Mouse (Mus musculus) heart, postnatal 36 days (tissue): ENCODE measurements around the gene Ap2b1. TPM values are rescaled to one million over a fixed set of nuclear protein-coding genes. Genes with fewer than 3 reads are reported as not detected.

Experiments
- DNase-seq, 2 experiments: peaks; one replicate each; pipeline ENCODE4 v3.0.0; 2021 to 2022
- intact Hi-C: fragments of 180-260 bp; cut with DNase I; formaldehyde crosslinking; loops from one replicate; pipeline ENCODE4 v1.15.1; 2025
- total RNA-seq, 2 experiments: library from RNA; stranded (reverse); gene quantifications; 2 replicates each; pipeline ENCODE4 v1.2.3; 2021

Ap2b1 gene
- total RNA-seq, 2 experiments from 2014 or later = 44.9 to 46.1 TPM

DNA sequence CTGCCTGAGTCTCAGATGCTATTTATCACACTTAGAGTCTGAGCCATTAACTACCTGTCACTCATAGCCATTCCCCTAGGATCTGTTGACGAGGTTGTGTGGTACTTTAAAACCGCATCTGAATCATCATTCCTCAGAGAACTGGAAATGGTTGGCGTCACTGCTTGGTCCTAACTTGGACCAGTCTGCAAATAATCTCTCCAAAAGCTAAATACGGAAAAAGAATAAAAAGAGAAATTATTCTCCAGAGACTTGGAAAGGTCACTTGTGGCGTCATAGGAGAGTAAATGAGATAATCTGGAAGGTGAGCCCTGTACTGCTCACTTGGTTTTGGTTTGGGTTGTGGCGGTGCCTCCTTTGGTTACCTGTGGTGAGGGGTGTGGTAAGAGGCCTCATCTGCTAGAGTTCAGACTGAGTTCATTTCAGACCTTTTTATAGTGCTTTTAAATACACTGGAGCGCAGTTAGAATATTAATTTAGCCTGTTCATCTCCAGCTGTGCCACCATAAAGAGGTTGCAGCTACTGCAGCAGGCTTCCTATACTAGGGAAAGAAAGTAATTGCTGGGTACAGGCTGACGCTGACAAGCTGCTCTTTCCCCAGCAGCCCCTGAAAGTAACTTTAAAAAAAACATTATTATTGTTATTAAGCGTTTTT is 84.2 kb downstream of the Ap2b1 start:
- intact Hi-C loops = no loop called here
- no peak for DNase-seq

DNA sequence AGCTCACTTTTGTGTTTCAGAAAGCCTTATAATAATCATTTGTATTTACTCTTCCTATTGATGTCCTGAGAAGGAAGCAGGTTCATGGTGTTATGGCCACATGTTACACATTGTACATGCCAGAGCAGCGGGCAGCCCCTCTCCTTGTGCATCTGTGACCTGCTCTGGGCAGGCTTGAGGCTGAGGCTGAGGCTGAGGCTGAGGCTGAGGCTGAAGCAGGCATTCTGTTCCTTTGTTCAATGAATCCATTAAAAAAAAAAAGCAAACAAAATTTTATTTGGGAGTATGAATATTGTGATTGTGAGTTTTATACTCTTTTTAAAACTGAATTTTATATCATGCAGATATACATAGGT is 84.7 kb downstream of the Ap2b1 start:
- no peak for DNase-seq
- intact Hi-C loops = no loop called here

DNA sequence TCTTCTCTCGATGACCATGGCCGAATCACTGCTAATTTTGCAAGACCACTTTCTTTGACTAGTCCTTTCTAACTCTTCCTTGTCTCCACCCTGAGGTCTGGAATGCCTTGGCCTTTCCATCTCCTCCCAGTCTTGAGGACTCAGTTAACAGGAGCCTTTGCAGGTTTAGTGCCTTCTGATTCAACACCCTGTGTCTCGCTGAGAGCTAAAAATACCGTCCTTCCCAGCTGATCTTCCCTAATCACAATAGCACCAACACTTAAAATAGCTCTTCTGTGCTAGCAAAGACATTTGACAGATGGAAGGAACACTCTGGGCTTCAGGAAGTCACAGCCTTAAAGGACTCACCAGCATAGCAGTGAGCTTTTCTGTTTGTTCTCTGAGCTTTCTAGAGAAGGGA is 94.2 kb downstream of the Ap2b1 start:
- intact Hi-C loops = no loop called here
- peak in 1 of 2 experiments; percentile 43 for DNase-seq

DNA sequence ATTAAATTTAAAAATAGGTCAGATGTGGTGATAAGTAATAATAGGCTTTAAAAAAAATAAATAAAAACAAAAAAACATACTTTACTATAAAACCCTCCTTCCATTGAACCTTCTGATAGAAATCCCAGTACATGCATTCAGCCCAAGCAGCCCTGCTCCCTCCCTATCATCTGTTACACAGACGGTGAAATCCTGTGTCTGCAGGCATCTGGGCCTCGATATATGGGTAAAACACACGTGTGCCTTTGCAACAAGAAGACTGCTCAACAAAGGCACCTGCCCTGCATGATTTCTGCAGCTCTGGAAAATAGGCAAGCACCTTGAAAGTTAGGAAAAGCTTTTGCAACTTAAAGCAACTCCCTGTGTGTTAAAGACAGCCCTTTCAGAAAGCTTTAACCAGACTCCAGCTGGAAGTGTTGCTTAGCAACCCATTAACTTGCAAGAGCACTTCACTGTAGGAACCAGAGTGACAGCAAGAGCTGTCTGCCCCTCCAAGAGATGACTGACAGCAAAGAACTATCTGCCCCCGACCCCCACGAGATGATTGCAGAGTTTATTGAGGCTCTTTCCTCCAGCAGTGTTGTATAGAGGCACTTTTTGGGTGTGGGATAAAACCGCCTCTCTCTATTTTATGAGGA is 96.1 kb downstream of the Ap2b1 start:
- no peak for DNase-seq
- intact Hi-C loops = no loop called here

DNA sequence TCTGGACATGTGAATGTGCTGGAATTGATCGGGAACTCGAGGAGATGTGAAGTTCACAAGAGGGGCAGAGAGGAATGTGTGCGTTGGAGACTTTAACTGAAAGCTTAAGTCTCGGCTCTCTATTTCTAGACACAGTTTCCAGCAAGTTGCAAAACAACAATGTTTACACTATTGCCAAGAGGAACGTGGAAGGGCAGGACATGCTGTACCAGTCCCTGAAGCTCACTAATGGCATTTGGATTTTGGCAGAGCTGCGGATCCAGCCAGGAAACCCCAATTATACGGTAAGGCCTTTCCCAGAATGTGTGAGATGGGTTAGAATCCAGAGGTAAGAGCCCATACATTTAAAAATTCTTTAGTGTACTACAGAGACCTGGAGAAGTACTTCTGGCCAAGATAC is 98.8 kb downstream of the Ap2b1 start:
- intact Hi-C loops = no loop called here
- peak in 1 of 2 experiments; percentile 19 for DNase-seq

DNA sequence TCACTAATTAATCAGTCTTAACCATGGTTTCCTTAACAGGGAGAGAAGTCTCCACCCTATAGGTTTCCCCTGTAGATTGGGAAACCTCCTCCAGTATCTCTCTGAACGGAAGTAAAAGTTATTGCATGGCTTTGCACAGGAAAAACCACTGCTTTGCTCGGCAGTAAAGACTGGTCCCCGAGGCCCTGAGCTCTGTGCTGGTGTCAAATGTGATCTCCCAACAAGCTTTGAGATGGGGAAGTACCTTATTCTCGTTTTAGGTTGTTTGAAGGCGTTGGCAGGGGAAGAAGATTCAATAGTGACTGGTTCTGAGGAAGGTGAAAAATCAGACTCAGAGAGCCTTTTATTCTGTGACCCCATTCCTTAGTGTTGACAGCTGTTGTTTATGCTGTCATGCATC is 99.9 kb downstream of the Ap2b1 start:
- intact Hi-C loops = no loop called here
- DNase-seq = no peak

DNA sequence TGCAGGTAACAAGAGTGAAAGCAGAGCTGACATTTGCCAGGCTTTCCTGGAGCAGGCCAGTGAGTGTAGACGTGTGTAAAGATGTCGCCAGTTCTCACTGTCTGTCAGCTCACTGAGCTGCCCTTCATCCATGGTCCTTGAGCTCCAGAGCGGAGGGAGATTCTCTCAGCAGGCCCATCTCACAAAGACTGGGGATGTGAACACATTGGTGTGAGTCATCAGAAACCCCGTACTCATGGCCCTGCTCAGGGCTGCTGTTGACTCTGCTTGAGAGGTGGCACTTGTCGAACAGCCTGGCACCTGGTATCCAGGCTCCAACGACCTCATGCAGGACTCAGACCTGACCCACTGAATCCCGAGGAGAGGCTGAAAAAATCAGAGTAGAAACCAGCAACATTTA is 105.0 kb downstream of the Ap2b1 start:
- intact Hi-C loops = no loop called here

DNA sequence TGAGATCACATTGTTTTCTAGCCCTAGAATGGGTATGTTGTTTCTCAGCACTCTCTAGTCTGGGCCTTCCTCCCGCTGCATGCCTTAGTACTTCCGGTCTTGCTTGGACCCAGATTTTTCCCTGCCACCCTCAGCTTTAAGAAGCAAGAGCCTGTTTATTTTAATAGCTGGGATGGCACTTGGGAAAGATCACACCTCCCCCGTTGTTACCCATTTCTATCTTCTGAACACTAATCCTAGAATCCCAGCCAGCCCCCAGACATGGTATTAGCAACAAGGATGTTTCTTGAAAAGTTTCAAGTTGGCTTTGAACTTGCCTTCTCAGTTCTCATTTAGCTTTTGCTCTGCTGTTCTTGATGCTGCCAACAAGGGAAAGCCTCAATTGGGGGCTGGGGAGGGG is 107.6 kb downstream of the Ap2b1 start:
- intact Hi-C loops = no loop called here
- DNase-seq = no peak

More for the DNA sequence above, 105.0 kb downstream of the Ap2b1 start:
- no peak for DNase-seq

DNA sequence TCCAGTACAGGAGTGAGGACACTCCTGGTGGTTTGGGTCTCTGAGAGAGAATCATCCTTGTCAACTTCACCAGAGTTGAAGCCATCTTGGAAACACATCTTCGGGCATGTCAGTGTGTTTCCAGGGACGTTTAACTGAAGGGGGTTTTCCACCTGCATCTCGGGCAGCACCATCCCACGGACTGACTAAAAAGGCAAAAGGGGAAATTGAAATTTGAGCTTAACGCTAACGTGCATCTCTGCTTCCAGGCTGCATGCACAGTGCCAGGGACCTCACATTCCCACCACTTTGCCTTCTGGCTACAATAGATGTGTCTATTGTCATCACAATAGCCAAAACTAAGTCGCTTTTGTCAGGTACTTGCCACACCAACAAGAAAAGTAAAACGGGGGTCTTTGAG is 109.4 kb downstream of the Ap2b1 start:
- intact Hi-C loops = no loop called here
- DNase-seq = no peak

DNA sequence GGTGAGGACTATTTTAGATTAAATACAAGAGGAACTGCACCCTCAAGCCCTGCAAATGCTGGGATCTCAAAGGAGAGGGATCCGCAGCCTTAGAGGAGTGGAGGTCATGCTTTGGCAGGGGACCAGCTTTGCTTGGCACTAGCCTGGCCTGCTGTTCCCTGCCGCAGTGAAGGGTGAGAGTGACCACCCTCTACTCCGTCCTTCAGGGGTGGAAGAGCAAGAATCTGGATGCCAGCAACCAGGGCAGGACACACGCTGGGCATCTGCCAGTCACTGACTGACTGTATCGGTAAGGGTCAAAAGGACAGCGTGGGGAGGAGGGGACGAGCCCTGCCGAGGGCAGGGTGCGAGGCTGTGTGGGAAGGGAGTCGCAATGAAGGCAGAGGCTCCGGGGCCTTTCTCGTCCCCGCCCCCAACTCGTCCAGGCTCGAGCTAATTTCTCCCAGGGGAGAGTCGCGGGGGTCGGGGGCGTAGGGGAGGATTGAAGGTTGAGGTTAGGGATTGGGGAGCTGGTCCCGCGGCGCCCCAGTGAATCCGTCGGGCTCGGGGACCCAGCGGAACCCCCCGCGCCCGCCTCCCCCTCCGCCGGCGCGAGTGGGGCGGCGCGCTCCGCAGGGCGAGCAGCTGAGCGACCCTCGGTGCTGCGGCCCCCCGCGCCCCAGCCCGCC is 110.4 kb downstream of the Ap2b1 start, which contains the start of gene Rasl10b:
TSS of gene Rasl10b (plus strand) at position 51 of the 668 bp plus-strand sequence.
- intact Hi-C loops = no loop called here
- peak; percentile 17 to 48 for DNase-seq

DNA sequence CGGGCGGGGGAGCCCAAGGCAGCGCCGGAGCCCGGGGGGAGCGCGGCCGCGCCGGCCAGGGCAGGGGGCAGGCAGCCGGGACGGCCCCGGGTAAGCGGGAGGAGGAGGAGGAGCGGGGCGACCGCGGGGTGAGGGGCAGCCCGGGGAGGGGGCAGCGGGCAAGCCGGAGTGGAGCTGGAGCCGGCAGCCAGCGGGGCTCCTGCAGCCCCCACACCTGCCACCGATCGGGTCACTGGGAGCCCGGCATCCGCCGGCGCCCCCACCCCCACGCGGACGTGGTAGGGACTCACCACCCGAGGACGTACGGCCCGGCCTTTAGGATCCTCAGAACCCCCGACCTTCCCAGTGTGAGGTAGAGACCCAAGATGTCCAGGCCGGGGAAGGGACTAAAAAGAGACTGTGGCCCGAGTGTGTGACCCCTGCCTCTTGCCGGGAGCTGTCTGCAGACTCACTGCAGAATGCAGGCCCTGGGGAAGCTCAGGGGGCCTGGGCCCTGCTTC is 111.0 kb downstream of the Ap2b1 start:
- intact Hi-C loops = no loop called here
- DNase-seq = peak in 1 of 2 experiments; percentile 10

DNA sequence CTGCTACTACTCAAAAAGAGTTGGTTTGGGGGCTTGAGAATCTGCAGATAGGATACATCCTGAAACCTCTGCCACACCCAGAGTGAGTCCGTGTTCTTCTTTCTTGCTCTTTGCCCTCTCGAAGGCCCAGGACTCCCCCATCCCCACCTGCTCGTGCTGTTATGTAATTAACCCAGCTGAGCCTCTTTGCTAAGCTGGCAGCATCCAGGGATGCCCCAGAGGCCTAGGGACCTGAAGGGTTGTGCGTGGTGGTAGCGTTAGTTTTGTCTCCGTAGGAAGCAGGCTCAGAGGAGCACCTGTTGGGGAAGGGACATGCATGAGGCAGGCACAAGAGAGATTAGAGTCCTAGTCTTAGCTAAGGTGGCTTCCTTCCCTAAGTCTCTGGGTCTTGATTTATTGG is 111.7 kb downstream of the Ap2b1 start:
- no peak for DNase-seq
- intact Hi-C loops = no loop called here

DNA sequence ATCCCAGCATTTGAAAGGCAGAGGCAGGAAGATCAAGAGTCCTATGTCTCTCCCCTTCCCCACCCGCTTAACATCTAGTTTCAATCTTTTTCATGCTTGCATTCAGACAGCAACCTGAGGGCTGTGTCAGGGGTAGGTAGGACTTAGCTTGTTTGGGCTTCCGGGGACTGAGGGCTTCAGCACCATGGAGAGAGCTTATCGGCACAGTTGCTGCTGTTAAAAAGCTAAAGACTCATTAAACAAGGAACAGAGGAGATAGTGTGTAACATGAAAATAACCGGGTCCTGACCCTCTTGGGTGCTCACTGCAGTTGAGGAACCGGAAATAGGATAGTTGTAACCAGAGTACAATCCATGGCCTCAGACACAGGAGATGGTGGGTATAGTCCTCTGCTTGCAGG is 118.3 kb downstream of the Ap2b1 start:
- intact Hi-C loops = no loop called here
- peak; percentile 40 to 55 for DNase-seq

DNA sequence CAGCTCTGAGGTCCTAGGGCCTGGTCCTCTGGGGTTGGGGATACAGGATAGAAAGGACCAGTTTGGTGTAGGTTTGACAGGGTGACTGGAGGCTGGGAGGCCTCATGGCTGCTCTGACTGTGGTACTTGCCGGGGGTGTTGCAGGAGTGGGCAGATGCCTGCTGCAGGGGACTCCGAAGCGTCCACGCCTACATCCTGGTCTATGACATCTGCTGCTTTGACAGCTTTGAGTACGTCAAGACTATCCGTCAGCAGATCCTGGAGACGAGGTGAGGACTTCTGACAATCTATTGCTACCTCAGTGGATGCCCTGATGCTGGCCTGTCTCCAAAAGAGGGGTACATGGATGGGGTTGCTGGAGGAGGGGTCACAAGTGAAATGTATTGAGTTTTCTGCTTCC is 118.9 kb downstream of the Ap2b1 start:
- intact Hi-C loops = no loop called here

DNA sequence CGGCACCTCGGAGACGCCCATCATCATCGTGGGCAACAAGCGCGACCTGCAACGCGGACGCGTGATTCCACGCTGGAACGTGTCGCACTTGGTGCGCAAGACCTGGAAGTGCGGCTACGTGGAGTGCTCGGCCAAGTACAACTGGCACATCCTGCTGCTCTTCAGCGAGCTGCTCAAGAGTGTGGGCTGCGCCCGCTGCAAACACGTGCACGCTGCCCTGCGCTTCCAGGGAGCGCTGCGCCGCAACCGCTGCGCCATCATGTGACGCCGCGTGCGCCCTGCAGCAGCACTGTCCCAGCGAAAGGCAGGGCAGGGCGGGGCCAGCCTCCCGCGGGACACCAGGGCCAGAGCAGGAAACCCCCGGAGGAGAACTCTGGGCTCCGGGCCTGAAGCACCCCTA is 119.7 kb downstream of the Ap2b1 start:
- intact Hi-C loops = no loop called here
- DNase-seq = no peak

More for the DNA sequence above, 118.9 kb downstream of the Ap2b1 start:
- DNase-seq = no peak

DNA sequence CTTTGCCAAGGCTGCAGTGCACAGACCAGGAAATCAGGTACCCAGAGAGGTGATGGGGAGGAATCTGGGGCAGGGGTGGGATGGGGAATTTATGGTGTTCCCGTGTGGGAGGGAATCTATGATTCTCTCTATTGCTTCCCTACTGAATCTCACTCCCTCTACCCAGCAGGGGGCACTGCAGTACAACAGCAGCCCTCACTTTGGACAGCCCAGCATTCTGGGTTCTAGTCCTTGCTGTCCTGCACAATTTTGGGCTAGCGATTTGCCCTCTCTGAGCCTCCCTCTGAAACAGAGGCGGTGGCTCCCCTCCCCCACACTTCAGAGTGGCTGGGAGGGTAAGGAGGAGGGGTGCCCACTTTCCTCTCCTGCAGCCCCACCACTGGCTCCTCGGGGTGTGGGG is 121.5 kb downstream of the Ap2b1 start:
- no peak for DNase-seq
- intact Hi-C loops = no loop called here

DNA sequence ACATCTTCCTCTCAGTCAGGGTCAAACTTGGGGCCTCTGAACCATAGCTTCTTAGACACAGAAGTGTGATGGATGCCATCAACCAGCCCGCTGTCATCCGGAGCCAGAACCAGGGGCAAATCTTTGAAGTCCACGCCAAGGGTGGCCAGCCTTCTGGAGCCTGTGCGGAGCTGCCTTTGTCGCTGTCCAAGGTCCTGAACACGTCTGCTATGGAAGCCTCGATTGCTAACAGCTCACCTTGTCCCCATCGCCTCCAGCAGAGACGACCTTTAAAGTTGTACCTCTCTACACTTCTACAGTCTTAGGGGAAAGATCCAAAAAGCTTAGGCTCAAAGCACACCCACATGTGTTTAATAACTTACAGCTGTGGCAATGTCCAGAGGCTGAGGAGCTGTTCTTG is 122.5 kb downstream of the Ap2b1 start:
- intact Hi-C loops = no loop called here
- peak; percentile 71 to 80 for DNase-seq

DNA sequence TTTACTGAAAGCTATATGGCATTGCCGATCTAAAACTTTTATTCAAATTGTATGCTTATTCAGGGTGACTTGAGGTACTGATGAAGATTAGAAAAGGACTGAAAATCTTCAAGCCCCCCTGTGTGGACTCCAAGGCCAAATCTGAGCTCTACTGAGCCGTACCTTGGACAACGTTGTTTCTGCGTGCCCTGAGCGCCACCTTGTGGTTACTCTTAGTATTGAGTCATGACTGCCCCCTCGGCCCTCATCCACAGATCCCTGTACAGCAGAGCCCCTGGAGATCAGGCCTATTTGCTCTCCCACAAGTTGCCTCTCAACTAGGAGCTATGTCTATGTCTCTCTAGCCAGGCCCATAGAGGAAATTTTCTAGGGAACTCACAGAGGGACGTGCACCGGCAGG is 125.9 kb downstream of the Ap2b1 start:
- intact Hi-C loops = loop anchor here (1.0 kb wide), 2 partner anchors 67 to 97 kb away; no protein-coding TSS in a partner anchor
- DNase-seq = peak; percentile 76 to 79

DNA sequence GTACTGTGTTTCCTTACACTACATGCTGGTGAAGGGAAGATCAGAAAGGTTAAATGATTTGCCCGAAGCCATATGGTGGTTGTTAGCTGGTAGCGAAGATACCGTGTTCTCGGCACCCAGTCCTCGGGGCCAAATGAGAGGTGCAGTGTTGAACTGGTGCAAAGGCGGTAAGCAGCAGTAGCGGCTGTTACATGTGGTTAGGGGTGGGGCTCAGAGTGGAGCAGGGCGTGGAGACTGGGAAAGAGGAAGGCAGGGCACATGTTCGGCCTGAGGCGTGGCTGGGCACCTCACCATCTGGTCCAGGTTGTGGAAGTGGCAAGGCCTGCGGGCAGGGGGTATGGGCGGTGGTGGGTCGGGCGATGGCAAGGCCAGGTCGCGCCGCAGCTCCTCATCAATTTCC is 128.1 kb downstream of the Ap2b1 start:
- intact Hi-C loops = no loop called here
- DNase-seq = no peak

DNA sequence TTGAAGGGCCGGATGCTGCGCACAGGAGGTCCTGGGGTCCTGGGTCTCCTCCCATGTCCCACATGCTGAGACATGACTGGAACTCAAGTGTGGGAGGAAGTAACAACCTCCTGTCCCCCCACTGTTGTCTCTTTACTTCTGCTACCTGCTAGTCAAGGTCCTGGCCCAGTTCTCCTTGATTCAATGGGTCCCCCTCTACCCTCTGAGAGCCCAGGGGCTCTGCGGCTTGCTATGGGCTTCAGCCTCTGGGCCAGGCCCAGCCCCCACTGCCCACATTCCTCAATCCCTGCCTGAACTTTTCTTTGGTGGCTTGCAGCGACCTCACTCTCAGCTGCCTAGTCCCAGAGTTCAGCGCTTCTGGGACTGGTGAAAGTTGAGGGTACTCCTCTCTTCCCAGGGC is 130.5 kb downstream of the Ap2b1 start, which contains the start of gene Gas2l2:
TSS of gene Gas2l2 (minus strand) at position 101 of the 400 bp plus-strand sequence.
- intact Hi-C loops = no loop called here
- DNase-seq = no peak

DNA sequence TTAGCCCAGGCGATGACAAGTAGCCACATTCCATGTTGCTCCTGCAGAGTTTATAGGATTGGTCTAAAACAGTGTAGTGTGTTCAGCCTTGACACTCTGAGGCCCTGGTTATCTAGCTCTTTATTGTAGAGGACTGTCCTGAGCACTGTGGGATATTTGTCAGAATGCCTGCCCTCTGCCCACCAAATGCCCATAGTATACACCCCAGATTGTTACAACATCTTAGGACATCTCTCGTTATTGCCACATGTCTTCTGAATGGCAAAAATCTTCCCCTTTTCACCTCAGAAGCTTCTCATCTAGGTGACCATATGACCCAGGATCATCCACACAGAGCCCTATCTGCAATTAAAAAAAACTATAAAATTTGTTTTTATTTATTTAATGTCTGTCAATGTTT is 133.7 kb downstream of the Ap2b1 start:
- DNase-seq = no peak
- intact Hi-C loops = no loop called here

DNA sequence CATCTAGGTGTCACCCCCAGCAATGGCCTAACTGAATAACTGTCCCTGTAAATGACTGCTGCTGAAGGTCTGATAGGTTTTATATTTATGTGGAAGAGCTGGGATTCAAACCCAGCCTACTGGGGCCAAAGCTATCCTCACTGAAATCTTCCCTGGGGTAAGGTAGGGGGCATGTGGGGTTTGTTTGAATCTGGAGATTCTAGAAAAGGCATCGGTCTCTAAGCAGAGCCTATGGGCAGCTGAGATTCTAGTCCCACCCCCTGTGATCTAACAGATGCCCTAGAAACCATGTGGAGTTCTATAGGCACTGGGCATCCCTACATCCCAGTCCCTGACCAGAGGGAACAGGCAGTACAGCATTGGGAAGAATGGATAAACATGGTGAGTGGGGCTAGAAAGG is 138.6 kb downstream of the Ap2b1 start, which contains the start of gene 1700020L24Rik:
TSS of gene 1700020L24Rik (plus strand) at position 301 of the 400 bp plus-strand sequence.
- DNase-seq = no peak
- intact Hi-C loops = no loop called here
